30 mouse cellular contexts compared by ENCODE assay signal in the genomic region with DNA sequence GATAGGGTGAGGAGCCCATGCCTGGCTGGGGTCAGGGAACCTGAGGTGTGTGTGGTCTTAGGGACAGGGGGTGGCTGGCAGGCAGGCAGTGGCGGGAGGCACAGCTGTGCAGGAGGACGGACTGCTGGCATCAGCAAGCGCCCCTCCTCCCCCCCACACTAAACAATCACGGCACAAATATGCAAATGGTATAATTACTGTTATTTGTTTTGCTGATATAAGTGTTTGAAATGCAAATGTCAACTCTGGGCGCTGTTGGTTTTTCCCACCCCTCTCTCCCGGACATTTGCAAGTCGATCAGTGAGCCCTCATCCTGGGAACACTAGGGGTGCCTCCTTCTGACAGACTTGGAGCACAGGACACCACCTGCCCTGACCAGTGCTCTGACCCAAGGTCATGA. TPM values are rescaled to one million over a fixed set of nuclear protein-coding genes. Genes with fewer than 3 reads are reported as not detected.
A peak's percentile ranks its signal among the peaks of the same experiment; 100 is the strongest.
DNase-seq lines count a peak whose midpoint lies in the region; ATAC-seq lines count a peak whose summit lies in the region.
"Had no signal": no experiment of that assay in that cellular context is flagged by ENCODE, and none has a peak within 500 bp of the region (broad histone marks: within the 10 kb centered on the region; RNA-seq: fewer than 3 reads in every experiment).

No protein-coding gene starts in this region.

- H3K36me3 ChIP-seq in midbrain, embryonic 16.5 days (ENCODE audit: control insufficient read depth, insufficient read depth, low read length): no peaks in the 10 kb centered on the region
- no peaks in the 10 kb centered on the region for H3K36me3 ChIP-seq in midbrain, embryonic 15.5 days (replicated peaks)
- H3K36me3 ChIP-seq in forebrain, embryonic 14.5 days (ENCODE audit: control insufficient read depth, insufficient read depth, low read length): no peaks in the 10 kb centered on the region
- H3K36me3 ChIP-seq: embryonic facial prominence, embryonic 12.5 days; hindbrain, embryonic 15.5 days; kidney, embryonic 15.5 days; neural tube, embryonic 12.5 days had no signal

- no peak overlapping the region for H3K4me3 ChIP-seq in midbrain, embryonic 16.5 days (ENCODE audit: low read depth, low read length)
- no peak overlapping the region for H3K4me3 ChIP-seq in midbrain, embryonic 15.5 days
- H3K4me3 ChIP-seq in forebrain, embryonic 14.5 days (ENCODE audit: low read depth, low read length): no peak overlapping the region
- H3K4me3 ChIP-seq: embryonic facial prominence, embryonic 12.5 days; hindbrain, embryonic 15.5 days; kidney, embryonic 15.5 days; myocyte; neural tube, embryonic 12.5 days had no signal

- no peaks in the 10 kb centered on the region for H3K9me3 ChIP-seq in midbrain, embryonic 16.5 days (replicated peaks; ENCODE audit: control insufficient read depth, low read length, poor library complexity, severe bottlenecking)
- 0 out of 2 replicates have a peak, but pooled peaks cover 3% of the 10 kb centered on the region for H3K9me3 ChIP-seq in midbrain, embryonic 15.5 days
- no peaks in the 10 kb centered on the region for H3K9me3 ChIP-seq in forebrain, embryonic 14.5 days (replicated peaks; ENCODE audit: control insufficient read depth, low read length)
- H3K9me3 ChIP-seq: hindbrain, embryonic 15.5 days; kidney, embryonic 15.5 days had no signal

- ATAC-seq in midbrain, embryonic 16.5 days: 0 out of 2 replicates have a peak, but pooled peaks have one; percentile 39
- no peak for ATAC-seq in midbrain, embryonic 15.5 days (replicated peaks)
- peak; percentile 71 for ATAC-seq in forebrain, embryonic 14.5 days

- no peak overlapping the region for H3K4me2 ChIP-seq in midbrain, embryonic 16.5 days (ENCODE audit: low read length)
- H3K4me2 ChIP-seq in midbrain, embryonic 15.5 days: no peak overlapping the region
- H3K4me2 ChIP-seq in forebrain, embryonic 14.5 days (ENCODE audit: low read length): no peak overlapping the region
- H3K4me2 ChIP-seq: embryonic facial prominence, embryonic 12.5 days; heart, embryonic 11.5 days; hindbrain, embryonic 15.5 days; kidney, embryonic 15.5 days; neural tube, embryonic 12.5 days had no signal

- H3K9ac ChIP-seq in midbrain, embryonic 16.5 days (ENCODE audit: low read depth, low read length): no peak overlapping the region
- no peak overlapping the region for H3K9ac ChIP-seq in midbrain, embryonic 15.5 days
- H3K9ac ChIP-seq in forebrain, embryonic 14.5 days (ENCODE audit: low read length): no peak overlapping the region
- H3K9ac ChIP-seq: embryonic facial prominence, embryonic 12.5 days; hindbrain, embryonic 15.5 days; kidney, embryonic 15.5 days; liver, embryonic 14.5 days; neural tube, embryonic 12.5 days had no signal

- no peaks in the 10 kb centered on the region for H3K27me3 ChIP-seq in midbrain, embryonic 16.5 days (ENCODE audit: control insufficient read depth, insufficient read depth, low read depth, low read length)
- H3K27me3 ChIP-seq in midbrain, embryonic 15.5 days (replicated peaks): no peaks in the 10 kb centered on the region
- no peaks in the 10 kb centered on the region for H3K27me3 ChIP-seq in forebrain, embryonic 14.5 days (replicated peaks; ENCODE audit: control insufficient read depth, insufficient read depth, low read length)
- H3K27me3 ChIP-seq: embryonic facial prominence, embryonic 12.5 days; hindbrain, embryonic 15.5 days; kidney, embryonic 15.5 days; neural tube, embryonic 12.5 days had no signal

- H3K4me1 ChIP-seq in midbrain, embryonic 16.5 days (ENCODE audit: control insufficient read depth, insufficient read depth, low read length): peaks cover 5% of the 10 kb centered on the region
- H3K4me1 ChIP-seq in midbrain, embryonic 15.5 days: peaks cover 5% of the 10 kb centered on the region
- H3K4me1 ChIP-seq in forebrain, embryonic 14.5 days (ENCODE audit: control insufficient read depth, insufficient read depth, low read length): 0 out of 2 replicates have a peak, but pooled peaks cover 2% of the 10 kb centered on the region

- 38% methylated on average over 6 of the region's 7 CpGs for WGBS in midbrain, embryonic 16.5 days
- 36% methylated on average over 7 of the region's 7 CpGs for WGBS in midbrain, embryonic 15.5 days
- 26% methylated on average over 7 of the region's 7 CpGs for WGBS in forebrain, embryonic 14.5 days

- no peak overlapping the region for H3K27ac ChIP-seq in midbrain, embryonic 16.5 days (ENCODE audit: low read length)
- no peak overlapping the region for H3K27ac ChIP-seq in midbrain, embryonic 15.5 days
- H3K27ac ChIP-seq in forebrain, embryonic 14.5 days (ENCODE audit: low read depth, low read length): peak overlapping the region; percentile 41; the same call in 1 of the 2 replicates
- H3K27ac ChIP-seq: embryonic facial prominence, embryonic 12.5 days; hindbrain, embryonic 15.5 days; kidney, embryonic 15.5 days; liver, embryonic 14.5 days; macrophage; neural tube, embryonic 12.5 days had no signal

- DNase-seq in R1 (ENCODE audit: low read depth, low spot score) (peak; percentile 63), adipocyte (ENCODE audit: low spot score) (no peak)
- DNase-seq in forebrain, embryonic 14.5 days (ENCODE audit: low spot score): peak; percentile 64
- no peak for DNase-seq in left cerebral cortex, adult 11 months (ENCODE audit: low spot score)
- DNase-seq in layer of hippocampus, adult 9-10 months (ENCODE audit: low spot score): no peak
- DNase-seq: adrenal gland, postnatal 10 days; B cell, adult 2 months; cerebellum, adult 11-12 months; cerebellum, adult 9-11 months; embryo, embryonic 11 days; gastrocnemius, postnatal 25 days; heart, adult 18-20 months; heart, postnatal 36 days; kidney, adult 18-20 months; kidney, postnatal 25 days; liver; lung, adult 2 months; lung, postnatal 10 days; thymus, adult 2 months; thymus, postnatal 36 days had no signal

RNA-seq across cellular contexts. Expression of a gene that starts 37.0 kb away (rescaled TPM):
- polyA plus RNA-seq in midbrain, embryonic 16.5 days (2015; fragmentation: Nextera tagmentation; extraction: Ambion mirVana): 2.5 TPM in 2 replicates
- polyA plus RNA-seq in midbrain, embryonic 15.5 days (2015; fragmentation: Nextera tagmentation; extraction: Ambion mirVana): 2.7 and 4.3 TPM in 2 replicates
- polyA plus RNA-seq in forebrain, embryonic 14.5 days (2014; fragmentation: Nextera tagmentation; extraction: Ambion mirVana): 1.7 and 2.5 TPM in 2 replicates
- polyA plus RNA-seq: macrophage had no signal

Comparison
In these comparisons a context has a peak if more than half of its experiments do, and no peak if none do; other contexts are left out.
1. DNase-seq: peak in R1 (single experiment) and forebrain, embryonic 14.5 days (single experiment); none in adipocyte (single experiment), left cerebral cortex, adult 11 months (single experiment) and layer of hippocampus, adult 9-10 months (single experiment).